Mouse (Mus musculus) T-helper 17 cell (primary cell): Measurements from ENCODE around the gene Pdlim7.

Experiments
- in situ Hi-C, 2 experiments: fragments of 300-600 bp; cut with MboI, MseI; formaldehyde crosslinking; loops; 1 replicate in 1 of 2; 2 replicates in 1 of 2; pipeline ENCODE4 v1.15.1; 2025; ENCODE audit warnings: high pct_unique_total_duplicates in 2 of 2

Pdlim7 gene

GRCm38 (mm10) chr13:55513111-55513748 is at the start of gene Pdlim7:
Pdlim7 (minus strand) TSS chr13:55513676.
- in situ Hi-C loops: loop anchor here in 1 of 2 experiments (5.0 to 10.0 kb wide), 2 partner anchors 36 to 108 kb away; no protein-coding TSS in a partner anchor

GRCm38 (mm10) chr13:55557499-55557898 is 44.0 kb upstream of the Pdlim7 start:
- in situ Hi-C loops: no loop called here

GRCm38 (mm10) chr13:55555921-55556320 is 42.4 kb upstream of the Pdlim7 start:
- in situ Hi-C loops: no loop called here

GRCm38 (mm10) chr13:55549061-55549460 is 35.6 kb upstream of the Pdlim7 start:
- in situ Hi-C loops: loop anchor here in 1 of 2 experiments (10.0 kb wide), 1 partner anchor 894 kb away; no protein-coding TSS in a partner anchor

- in situ Hi-C loops: loop anchor here in 1 of 2 experiments (10.0 kb wide), 1 partner anchor 894 kb away; no protein-coding TSS in a partner anchor
Observed at GRCm38 (mm10) chr13:55548426-55548825, 35.0 kb upstream of the Pdlim7 start.

GRCm38 (mm10) chr13:55547916-55548315 is 34.4 kb upstream of the Pdlim7 start:
- in situ Hi-C loops: loop anchor here in 1 of 2 experiments (10.0 kb wide), 1 partner anchor 893 kb away; no protein-coding TSS in a partner anchor

- in situ Hi-C loops: loop anchor here in 1 of 2 experiments (10.0 kb wide), 1 partner anchor 890 kb away; no protein-coding TSS in a partner anchor
Observed at GRCm38 (mm10) chr13:55544792-55545191, 31.3 kb upstream of the Pdlim7 start.

- in situ Hi-C loops: loop anchor here in 1 of 2 experiments (10.0 kb wide), 1 partner anchor 889 kb away; no protein-coding TSS in a partner anchor
Observed at GRCm38 (mm10) chr13:55543447-55543846, 30.0 kb upstream of the Pdlim7 start.

- in situ Hi-C loops: loop anchor here in 1 of 2 experiments (10.0 kb wide), 1 partner anchor 888 kb away; no protein-coding TSS in a partner anchor
Observed at GRCm38 (mm10) chr13:55542891-55543290, 29.4 kb upstream of the Pdlim7 start.

- in situ Hi-C loops: loop anchor here in 1 of 2 experiments (10.0 kb wide), 1 partner anchor 886 kb away; no protein-coding TSS in a partner anchor
Observed at GRCm38 (mm10) chr13:55540933-55541332, 27.5 kb upstream of the Pdlim7 start.

- in situ Hi-C loops: no loop called here
Observed at GRCm38 (mm10) chr13:55536194-55537175, 23.0 kb upstream of the Pdlim7 start, which contains the start of gene Ddx41. Ddx41 (minus strand) TSS chr13:55536658.

- in situ Hi-C loops: no loop called here
Observed at GRCm38 (mm10) chr13:55535796-55536193, 22.3 kb upstream of the Pdlim7 start.

GRCm38 (mm10) chr13:55535191-55535590 is 21.7 kb upstream of the Pdlim7 start:
- in situ Hi-C loops: no loop called here

GRCm38 (mm10) chr13:55529198-55529915 is 15.9 kb upstream of the Pdlim7 start, which contains the start of gene Dok3:
Dok3 (minus strand) TSS chr13:55529296.
- in situ Hi-C loops: no loop called here

- in situ Hi-C loops: no loop called here
Observed at GRCm38 (mm10) chr13:55527834-55528772, 14.6 kb upstream of the Pdlim7 start.

- in situ Hi-C loops: no loop called here
Observed at GRCm38 (mm10) chr13:55527212-55527611, 13.7 kb upstream of the Pdlim7 start.

- in situ Hi-C loops: no loop called here
Observed at GRCm38 (mm10) chr13:55525733-55526553, 12.5 kb upstream of the Pdlim7 start.

GRCm38 (mm10) chr13:55523951-55524600 is 10.6 kb upstream of the Pdlim7 start:
- in situ Hi-C loops: loop anchor here in 1 of 2 experiments (5.0 kb wide), 2 partner anchors 37 to 122 kb away; partner anchors contain the start of gene Dbn1
